Mouse (Mus musculus) central nervous system, embryonic 11.5 days (tissue): ENCODE results near the gene Gm49395. TPM values are rescaled to one million over a fixed set of nuclear protein-coding genes. Genes with fewer than 3 reads are reported as not detected.

Experiments
- polyA plus RNA-seq: library from polyadenylated mRNA; depleted of rRNA; stranded (reverse); fragments of >200 nt; gene quantifications from 2 replicates; pipeline ENCODE4 v1.2.3, GENCODE M21; 2012; rRNA removed

Gene Gm49395
- polyA plus RNA-seq, result 0.57 and 1.1 TPM in 2 replicates

DNA sequence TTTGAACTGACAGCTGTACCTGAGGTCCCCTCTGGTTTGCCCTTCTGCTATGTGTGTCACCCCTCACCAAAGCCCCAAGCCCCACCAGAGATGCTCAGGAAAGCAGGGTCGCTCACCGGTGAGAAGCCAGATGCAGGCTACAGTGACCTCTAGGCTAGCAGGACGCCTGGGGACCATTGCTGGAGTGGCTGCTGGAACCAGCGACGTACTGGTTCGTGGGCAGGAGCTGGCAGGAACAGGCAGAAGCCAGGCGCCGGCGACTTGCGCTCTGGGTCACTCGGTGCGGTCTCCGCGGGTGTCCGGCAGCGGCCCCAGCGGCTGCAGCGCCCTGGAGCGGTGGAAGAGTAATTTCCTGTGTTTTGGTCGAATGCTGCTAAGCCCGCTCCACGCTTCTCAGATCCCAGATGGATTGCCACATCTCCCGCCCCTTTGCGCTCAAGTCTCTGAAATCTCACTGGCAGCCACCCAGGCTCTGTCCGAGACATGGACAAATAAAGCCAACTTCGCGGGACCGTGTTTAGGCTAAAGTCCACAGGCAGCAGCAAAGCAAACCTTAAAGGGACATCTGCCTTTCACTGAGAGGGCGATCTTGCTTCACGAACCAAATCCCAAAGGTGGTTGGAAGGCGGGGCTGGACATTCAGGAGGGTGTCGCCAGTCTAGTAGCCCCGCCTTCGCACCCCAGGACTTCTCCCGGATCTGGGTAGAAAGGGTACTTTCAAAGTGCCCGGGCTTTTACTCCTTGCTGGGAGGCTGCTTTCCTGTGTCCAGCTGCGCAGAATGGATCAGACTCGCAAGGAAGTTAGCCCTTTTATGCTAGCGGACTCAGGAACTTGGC lies at the start of gene Gm49395, which contains the start of gene Itga1:
Gene Gm49395, minus strand, starts transcription at position 567 of the 837 bp plus-strand sequence.
Gene Itga1, minus strand, starts transcription at position 610 of the 837 bp plus-strand sequence.

DNA sequence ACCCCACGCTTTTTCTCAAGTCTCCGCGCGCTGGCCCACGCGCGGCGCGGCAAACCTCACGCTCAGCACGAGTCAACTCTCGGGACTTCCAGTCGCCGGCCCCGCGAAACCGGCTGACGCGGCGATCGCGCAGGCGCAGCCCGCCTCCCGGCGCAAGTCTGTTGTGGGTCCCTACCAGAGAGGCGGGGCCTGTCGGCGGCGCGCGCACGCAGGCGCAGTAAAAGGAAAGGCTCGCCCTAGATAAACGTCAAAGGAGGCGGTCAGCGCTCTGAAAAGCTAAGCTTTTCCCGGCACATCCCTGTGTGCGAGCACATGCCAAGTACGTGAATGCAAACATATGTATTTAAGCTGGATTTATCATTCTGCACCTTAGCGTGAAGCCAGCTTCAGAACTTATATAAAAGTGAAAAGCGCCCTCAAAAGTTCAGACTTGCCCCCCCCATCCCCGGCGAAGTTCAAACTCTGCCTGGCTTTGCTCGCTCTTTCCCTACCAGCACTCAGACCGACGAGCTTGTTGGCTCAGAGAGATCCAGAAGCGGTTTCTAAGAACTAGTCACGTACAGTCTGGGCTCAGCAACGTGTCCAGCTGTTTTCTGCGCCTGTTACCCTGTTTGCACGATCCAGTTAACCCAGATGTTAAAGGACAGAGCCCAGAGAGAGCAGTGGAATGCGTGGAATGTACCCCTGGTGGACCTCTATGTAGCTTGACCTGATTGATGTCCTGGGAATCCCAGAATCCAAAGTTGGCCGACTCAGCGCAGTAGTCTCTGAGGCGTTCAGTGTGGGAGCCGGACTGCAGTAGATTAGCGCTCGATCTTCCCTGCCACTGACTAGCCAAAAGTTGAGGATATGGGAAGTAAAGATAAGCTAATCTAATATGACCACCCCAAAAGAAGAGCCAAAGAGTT lies 11.4 kb downstream of the Gm49395 start, which contains the start of gene Pelo:
Gene Pelo, minus strand, starts transcription at position 118 of the 908 bp plus-strand sequence.

Other genes with a start within 250 kb of the Gm49395 start
- gene Itga2, start 169.8 kb downstream of the Gm49395 start, polyA plus RNA-seq, result 0.80 and 1.7 TPM in 2 replicates
- 29.9 and 30.0 TPM in 2 replicates for gene Pelo, start 11.7 kb downstream of the Gm49395 start, polyA plus RNA-seq
- 2.1 and 2.6 TPM in 2 replicates for gene Itga1, start within 50 bp of the Gm49395 start, polyA plus RNA-seq